Mouse (Mus musculus) Patski (cell line): ENCODE results near the gene Fbxl17. TPM values are rescaled to one million over a fixed set of nuclear protein-coding genes. Genes with fewer than 3 reads are reported as not detected.

Source experiments
- ATAC-seq: fragments of 100-300 bp; one replicate; pipeline ENCODE4 v1.8.0; 2021
- CTCF ChIA-PET: fragments of 350-600 bp; sonication (Branson Sonifier 250); formaldehyde crosslinking; loops from one replicate; lab custom pipeline; 2022; ENCODE audit warnings: inconsistent platforms; lab: Charles Lee
- POLR2A ChIA-PET: fragments of 350-600 bp; sonication (Branson Sonifier 250); formaldehyde crosslinking; loops from one replicate; lab custom pipeline; 2022; ENCODE audit warnings: antibody characterized with exemption, inconsistent platforms; lab: Charles Lee
- DNase-seq: peaks from one replicate; pipeline ENCODE4 v3.0.0-alpha.2; 2011; ENCODE audit warnings: low read depth, low spot score
- H3K27me3 ChIP-seq: fragments of 371-371 bp; one replicate; pipeline ENCODE4 v1.5.1; 2021
- CTCF ChIP-seq: fragments of 100-300 bp; IDR thresholded peaks from one replicate; pipeline ENCODE4 v1.5.1; 2021
- in situ Hi-C: fragments of 300-500 bp; cut with MboI; formaldehyde crosslinking; loops from 3 replicates; pipeline ENCODE4 v1.11.1; 2018; ENCODE audit warnings: low pct_unique_long_range_greater_than_20kb, mixed read lengths
- polyA plus RNA-seq: library from polyadenylated mRNA; unstranded; gene quantifications from one replicate; pipeline ENCODE4 v1.2.3, GENCODE M21; 2021

Fbxl17 gene
- 28.7 TPM for polyA plus RNA-seq

DNA sequence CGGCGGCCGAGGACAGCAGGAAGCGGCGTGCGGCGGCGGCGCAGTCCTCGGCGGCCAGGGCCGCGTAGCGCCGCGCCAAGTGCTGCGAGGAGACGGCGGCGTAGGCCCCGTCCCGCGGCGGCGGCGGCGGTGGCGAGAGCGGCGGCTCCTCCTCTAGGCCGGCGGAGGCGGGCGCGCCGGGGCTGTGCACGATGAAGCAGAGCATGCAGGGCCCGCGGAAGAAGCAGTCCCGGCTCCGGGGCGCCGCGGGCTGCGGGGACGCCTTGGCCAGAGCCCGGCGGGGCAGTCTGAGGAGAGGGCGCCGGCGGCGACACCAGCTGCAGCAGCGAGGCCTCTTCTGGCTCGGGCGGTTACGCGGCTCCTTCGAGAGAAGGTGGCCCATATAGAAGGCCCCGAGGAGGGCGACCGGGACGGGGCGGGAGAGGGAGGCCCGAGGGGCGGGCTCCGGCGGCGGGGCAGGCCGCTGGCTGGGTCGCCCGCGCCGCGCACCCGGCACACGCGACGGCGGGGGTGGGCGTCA is at the start of gene Fbxl17:
Fbxl17 (minus strand) TSS at position 382 of the 520 bp plus-strand sequence.
- POLR2A ChIA-PET: interaction anchor here (0.6 to 1.5 kb wide), 2 partner anchors 13 to 828 kb away, joined by 3 to 4 read pairs; no protein-coding TSS in a partner anchor
- TF ChIP-seq CTCF: no peak
- CTCF ChIA-PET: no interaction called here
- peaks cover 2% of the 10 kb centered on the region for H3K27me3 ChIP-seq
- ATAC-seq (peak; percentile 54), DNase-seq (no peak)
- in situ Hi-C loops: no loop called here

DNA sequence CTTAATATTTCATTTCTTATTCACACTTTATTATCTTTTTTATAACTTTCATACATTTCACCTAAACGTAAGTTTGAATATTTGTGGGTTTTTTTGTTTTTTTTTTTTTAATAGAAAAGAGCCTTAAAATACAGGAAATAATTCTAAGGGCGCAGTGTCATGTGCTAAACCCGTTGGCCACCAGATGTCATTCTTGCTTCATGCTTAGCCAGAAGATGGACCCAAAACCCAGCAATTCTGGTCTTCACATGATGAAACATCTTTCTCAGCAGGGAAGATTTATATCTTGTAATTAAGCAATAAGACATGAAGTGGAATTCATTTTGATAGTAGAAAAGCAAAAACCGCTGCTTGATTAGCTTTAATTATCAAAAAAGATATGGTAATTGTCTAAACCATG is 47.6 kb upstream of the Fbxl17 start:
- in situ Hi-C loops: no loop called here
- H3K27me3 ChIP-seq: no peaks in the 10 kb centered on the region
- CTCF ChIA-PET: no interaction called here
- POLR2A ChIA-PET: no interaction called here
- peak; percentile 84 for TF ChIP-seq CTCF
- no peak for DNase-seq
- ATAC-seq: no peak

DNA sequence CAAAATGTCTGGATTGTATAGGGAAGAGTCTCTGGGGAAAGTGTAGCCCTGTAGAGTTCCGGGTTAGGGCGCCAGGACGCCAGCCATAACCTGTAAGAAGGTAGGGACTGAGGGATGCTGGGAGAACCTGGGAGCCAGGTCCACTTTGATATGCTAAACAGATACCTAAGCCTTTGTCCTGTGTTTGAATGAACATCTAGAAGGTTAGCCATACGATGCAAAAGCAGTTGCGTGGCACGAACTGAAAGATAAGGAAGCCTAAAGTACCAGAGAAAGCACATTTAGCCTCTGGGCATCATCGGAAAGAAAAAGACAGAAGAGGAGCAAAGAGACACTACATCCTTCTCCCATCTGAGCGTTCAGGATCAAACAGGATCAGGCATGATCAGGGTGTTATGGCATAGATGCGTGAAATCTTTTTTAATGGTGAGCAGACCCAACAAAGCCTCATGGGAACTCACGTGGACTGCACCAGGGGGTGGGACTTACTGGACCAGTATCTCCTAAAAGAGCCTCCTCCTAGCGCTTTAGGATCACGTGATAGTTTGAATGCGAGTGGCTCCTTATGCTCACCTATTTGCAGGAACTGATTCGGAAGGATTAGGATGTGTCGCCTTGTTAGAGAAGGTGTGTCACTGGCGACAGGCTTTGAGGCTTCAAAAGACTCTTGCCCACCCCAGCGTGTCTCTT is 34.9 kb upstream of the Fbxl17 start:
- ATAC-seq (no peak), DNase-seq (no peak)
- H3K27me3 ChIP-seq: no peaks in the 10 kb centered on the region
- ChIA-PET POLR2A (interaction anchor here (0.5 kb wide), 1 partner anchor 8 kb away, joined by 4 read pairs; no protein-coding TSS in a partner anchor), CTCF (no interaction called here)
- in situ Hi-C loops: no loop called here
- TF ChIP-seq CTCF: no peak

DNA sequence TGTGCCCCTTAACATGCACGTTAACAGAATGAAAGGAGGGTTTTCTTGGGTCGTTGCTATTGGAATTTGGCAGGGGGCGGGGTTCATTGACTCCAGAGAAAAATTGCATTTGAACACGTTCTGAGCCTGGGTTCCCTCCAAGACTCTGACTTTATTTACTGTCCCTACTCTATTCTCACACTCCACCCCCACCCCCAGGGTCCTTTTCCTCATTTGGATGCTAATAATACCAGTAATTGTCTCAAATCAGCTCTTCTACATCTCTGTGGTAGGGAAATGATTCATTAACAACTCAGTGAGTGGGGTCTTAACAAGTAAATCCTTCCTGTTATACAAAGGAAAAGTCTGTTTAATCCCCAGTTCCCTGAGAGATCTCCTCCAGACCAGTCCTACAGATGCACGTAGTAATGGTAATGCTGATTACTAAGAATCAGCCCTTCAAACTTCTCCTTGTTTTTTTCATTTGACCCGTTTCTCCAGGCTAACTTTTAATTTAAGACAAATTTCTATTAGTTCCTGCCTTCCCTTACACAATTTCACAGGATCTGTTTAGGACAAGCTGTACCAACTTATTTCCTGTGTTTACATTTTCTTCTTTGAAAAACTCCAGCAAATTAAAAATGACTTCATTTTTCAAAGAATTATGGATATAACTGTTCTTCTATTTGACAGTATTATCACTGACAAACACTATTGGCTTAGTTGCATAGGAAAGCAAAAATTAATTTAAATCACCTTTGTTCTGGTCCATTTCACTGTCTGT is 33.4 kb upstream of the Fbxl17 start:
- no peak for ATAC-seq
- in situ Hi-C loops: no loop called here
- ChIA-PET POLR2A (interaction anchor here (0.6 kb wide), 1 partner anchor 35 kb away, joined by 4 read pairs; no protein-coding TSS in a partner anchor), CTCF (no interaction called here)
- no peak for DNase-seq
- no peaks in the 10 kb centered on the region for H3K27me3 ChIP-seq
- TF ChIP-seq CTCF: no peak

DNA sequence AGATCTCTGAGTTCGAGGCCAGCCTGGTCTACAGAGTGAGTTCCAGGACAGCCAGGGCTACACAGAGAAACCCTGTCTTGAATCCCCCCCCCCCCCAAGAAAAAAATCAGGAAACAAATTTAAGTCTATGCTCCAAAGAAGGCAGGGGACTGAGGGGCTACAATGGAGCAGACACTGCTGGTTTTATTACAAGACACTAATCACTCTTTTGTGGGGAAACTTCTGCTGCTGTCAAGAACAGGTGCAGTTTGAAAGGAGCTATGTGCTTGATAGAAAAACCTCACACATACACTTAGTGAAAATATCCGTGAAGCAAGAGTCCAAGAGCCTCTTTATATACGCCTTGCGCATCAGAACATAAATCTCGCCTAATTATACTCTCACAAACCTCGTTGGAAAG is 29.7 kb upstream of the Fbxl17 start:
- in situ Hi-C loops: no loop called here
- POLR2A ChIA-PET: no interaction called here
- CTCF ChIA-PET: no interaction called here
- H3K27me3 ChIP-seq: no peaks in the 10 kb centered on the region
- ATAC-seq (no peak), DNase-seq (no peak)
- TF ChIP-seq CTCF: no peak

DNA sequence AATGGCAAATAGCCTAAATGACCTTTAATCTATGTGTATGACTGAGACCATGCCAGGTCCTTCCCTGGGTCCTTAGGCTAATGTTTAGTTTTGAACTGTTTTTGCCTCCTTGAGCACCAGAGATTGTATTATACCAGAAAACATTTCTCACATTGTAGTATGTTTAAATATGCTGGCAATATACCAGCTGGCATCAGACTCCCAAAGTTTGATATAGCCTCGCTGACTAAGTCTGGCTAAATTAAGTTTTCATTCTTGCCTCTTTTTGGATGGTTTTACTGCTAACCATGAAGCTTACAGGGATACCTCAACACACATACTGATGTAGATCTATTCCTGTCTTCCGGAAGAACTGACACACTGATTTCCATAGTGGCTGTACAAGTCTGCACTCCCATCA is 20.9 kb upstream of the Fbxl17 start:
- in situ Hi-C loops: no loop called here
- ATAC-seq (no peak), DNase-seq (no peak)
- ChIA-PET CTCF (no interaction called here), POLR2A (no interaction called here)
- H3K27me3 ChIP-seq: no peaks in the 10 kb centered on the region
- TF ChIP-seq CTCF: no peak

DNA sequence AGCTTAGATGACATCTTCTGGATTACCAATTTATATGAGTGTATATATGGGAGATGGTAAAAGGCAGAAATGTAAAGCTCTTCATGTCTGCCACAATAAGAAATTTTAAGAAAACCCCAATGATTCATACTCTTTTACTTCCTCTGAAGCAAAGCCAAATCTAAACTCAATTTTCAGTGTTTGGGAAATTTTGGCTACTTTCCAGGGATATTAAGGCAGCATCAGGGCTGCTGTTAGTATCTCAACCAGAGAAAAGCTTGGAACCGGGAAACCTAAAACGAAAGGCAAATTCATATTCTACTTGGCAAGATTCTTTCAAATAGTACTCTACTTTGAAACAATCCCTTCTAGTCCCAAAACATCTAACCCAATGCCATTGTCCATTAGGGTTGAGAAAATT is 10.6 kb upstream of the Fbxl17 start:
- peaks cover 4% of the 10 kb centered on the region for H3K27me3 ChIP-seq
- POLR2A ChIA-PET: no interaction called here
- ATAC-seq (no peak), DNase-seq (no peak)
- in situ Hi-C loops: no loop called here
- TF ChIP-seq CTCF: no peak
- CTCF ChIA-PET: no interaction called here

DNA sequence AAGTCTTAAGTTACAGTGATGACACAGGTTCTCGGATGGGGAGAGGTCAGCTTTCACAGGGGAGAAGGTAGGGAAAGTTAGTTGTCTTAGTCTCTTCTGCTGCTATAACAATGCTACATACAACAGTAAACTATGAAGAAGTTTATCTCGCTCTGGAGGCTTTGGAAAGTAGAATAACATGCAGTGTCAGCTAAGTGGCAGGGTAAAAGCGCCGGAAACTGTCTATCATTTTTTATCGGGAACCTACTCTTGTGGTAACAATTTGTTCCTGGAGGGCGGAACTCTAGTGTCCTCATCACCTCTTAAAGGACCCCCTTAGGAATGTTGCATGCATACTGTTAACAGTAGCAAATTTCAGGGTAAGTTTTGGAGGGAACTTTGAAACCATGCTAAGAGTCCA is 1.3 kb upstream of the Fbxl17 start:
- ChIA-PET POLR2A (no interaction called here), CTCF (no interaction called here)
- no peak for TF ChIP-seq CTCF
- in situ Hi-C loops: no loop called here
- ATAC-seq (no peak), DNase-seq (no peak)
- H3K27me3 ChIP-seq: peaks cover 6% of the 10 kb centered on the region

DNA sequence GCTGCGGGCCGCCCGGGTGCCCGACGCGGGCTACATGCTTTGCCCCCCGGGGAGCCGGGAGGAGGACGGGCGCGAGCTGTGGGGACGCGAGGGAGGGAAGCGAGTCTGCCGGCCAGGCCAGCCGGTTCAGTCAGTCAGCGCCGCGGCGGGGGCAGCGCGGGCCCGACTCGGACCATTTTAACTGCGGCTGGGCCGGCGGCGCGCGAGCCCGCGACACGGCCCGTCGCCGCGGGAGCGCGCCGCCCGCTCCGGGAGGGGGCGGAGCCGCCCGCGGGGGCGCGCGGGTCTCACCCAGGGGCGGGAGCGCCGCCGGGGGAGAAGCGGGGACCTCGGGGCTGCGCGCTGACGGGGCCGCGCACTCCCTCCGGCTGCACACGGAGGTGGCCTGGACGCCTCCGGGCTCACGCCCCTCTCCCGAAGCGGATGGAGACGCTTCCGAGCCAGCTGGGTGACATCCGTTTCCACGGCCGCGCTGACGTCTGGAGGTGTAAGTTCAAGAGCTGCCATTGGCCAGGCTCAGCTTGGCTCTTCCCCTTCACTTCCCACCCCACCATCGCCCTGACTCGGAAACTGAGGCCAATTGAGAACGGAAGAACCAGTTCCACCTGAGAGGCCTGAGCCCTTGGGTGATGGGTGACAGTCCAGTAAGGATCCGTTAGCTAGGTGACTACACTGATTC is 478 bp upstream of the Fbxl17 start:
- TF ChIP-seq CTCF: no peak
- peak; percentile 61 for ATAC-seq
- CTCF ChIA-PET: no interaction called here
- peak; percentile 15 for DNase-seq
- in situ Hi-C loops: no loop called here
- H3K27me3 ChIP-seq: peaks cover 6% of the 10 kb centered on the region
- POLR2A ChIA-PET: interaction anchor here (0.6 to 1.5 kb wide), 2 partner anchors 12 to 827 kb away, joined by 3 to 4 read pairs; no protein-coding TSS in a partner anchor
